9 mouse cellular contexts compared by ENCODE assay signal in the genomic region with DNA sequence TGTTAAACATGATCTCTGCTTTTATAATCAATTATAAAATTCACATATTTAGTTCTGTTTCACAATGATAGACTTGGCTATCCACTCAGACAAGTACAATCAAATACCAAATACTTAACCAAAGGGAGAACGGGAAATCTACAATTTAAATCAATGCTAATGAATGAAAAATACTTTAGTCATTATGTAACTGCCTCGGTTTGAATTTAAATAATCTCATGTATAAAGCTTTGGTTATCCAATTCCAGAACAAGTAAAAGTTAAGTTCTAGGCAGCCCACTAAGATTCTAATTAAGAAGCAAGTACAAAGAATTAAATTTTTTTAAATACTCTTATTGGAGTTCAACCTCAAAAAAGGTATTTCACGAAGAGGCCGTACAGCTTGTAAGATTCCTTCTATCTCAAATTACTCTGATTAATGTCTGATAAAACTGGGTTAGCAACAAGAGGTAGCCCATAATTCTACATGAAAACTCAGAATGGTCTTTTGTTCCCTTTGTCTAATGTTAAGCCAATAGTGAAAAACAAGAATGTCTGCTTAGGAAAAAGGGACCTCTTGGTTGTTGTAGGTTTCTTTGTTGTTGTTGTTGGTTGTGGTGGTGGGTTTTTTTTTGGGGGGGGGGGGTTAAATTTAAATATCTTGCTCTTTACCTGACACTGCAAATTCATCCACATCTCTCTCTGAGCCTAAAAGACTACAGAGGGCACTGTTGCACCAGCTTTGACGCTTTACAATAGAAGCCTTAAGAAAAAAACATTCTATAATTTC. TPM values are rescaled to one million over a fixed set of nuclear protein-coding genes. Genes with fewer than 3 reads are reported as not detected.
DNase-seq lines count a peak whose midpoint lies in the region; ATAC-seq and TF ChIP-seq lines count a peak whose summit lies in the region.
"Had no signal": no experiment of that assay in that cellular context is flagged by ENCODE, and none has a peak within 500 bp of the region (broad histone marks: within the 10 kb centered on the region; RNA-seq: fewer than 3 reads in every experiment).

No protein-coding gene starts in this region.

- H3K4me2 ChIP-seq in liver, embryonic 14.5 days (ENCODE audit: low read depth), result no peak overlapping the region
- no peak overlapping the region for H3K4me2 ChIP-seq in liver, embryonic 11.5 days
- H3K4me2 ChIP-seq in midbrain, embryonic 16.5 days (ENCODE audit: low read length), result no peak overlapping the region
- H3K4me2 ChIP-seq: liver, embryonic 15.5 days had no signal

- H3K4me3 ChIP-seq in liver, embryonic 14.5 days (ENCODE audit: insufficient read depth in 1 of 2, low read depth in 2 of 2, low read length in 2 of 2), result no peak overlapping the region
- no peak overlapping the region for H3K4me3 ChIP-seq in liver, embryonic 11.5 days (ENCODE audit: low read depth, low read length)
- H3K4me3 ChIP-seq in midbrain, embryonic 16.5 days (ENCODE audit: low read depth, low read length), result no peak overlapping the region
- H3K4me3 ChIP-seq: liver, embryonic 15.5 days had no signal

- TF ChIP-seq CTCF in liver, embryonic 14.5 days (IDR thresholded peaks at IDR 0.05; ENCODE audit: low read depth), result 0 out of 2 replicates have a peak, but pooled peaks have one; percentile 9

- peak; percentile 16 for DNase-seq in adrenal gland, postnatal 14 days
- no peak for DNase-seq in adrenal gland, adult 8-10 months
- no peak for DNase-seq in liver, embryonic 14.5 days (ENCODE audit: low read depth in 3 of 3, low spot score in 3 of 3)
- DNase-seq in liver, embryonic 11.5 days (ENCODE audit: low spot score), result no peak
- peak; percentile 23 for DNase-seq in induced T-regulatory cell, adult 2 months (ENCODE audit: low read depth)
- no peak for DNase-seq in thymus, postnatal 4 days

- no peaks in the 10 kb centered on the region for H3K27me3 ChIP-seq in liver, embryonic 14.5 days (ENCODE audit: control insufficient read depth, insufficient read depth, low read length)
- H3K27me3 ChIP-seq in liver, embryonic 11.5 days (replicated peaks; ENCODE audit: control insufficient read depth, insufficient read depth, low read length), result no peaks in the 10 kb centered on the region
- no peaks in the 10 kb centered on the region for H3K27me3 ChIP-seq in midbrain, embryonic 16.5 days (ENCODE audit: control insufficient read depth, insufficient read depth, low read depth, low read length)
- H3K27me3 ChIP-seq: liver, embryonic 15.5 days had no signal

- H3K36me3 ChIP-seq in liver, embryonic 14.5 days (replicated peaks; ENCODE audit: control insufficient read depth, insufficient read depth, low read depth), result no peaks in the 10 kb centered on the region
- H3K36me3 ChIP-seq in liver, embryonic 11.5 days (ENCODE audit: control insufficient read depth, insufficient read depth, low read length), result no peaks in the 10 kb centered on the region
- H3K36me3 ChIP-seq in midbrain, embryonic 16.5 days (ENCODE audit: control insufficient read depth, insufficient read depth, low read length), result no peaks in the 10 kb centered on the region
- H3K36me3 ChIP-seq: liver, embryonic 15.5 days had no signal

- no peak overlapping the region for H3K9ac ChIP-seq in liver, embryonic 14.5 days (replicated peaks)
- no peak overlapping the region for H3K9ac ChIP-seq in liver, embryonic 11.5 days (ENCODE audit: low read depth, low read length)
- no peak overlapping the region for H3K9ac ChIP-seq in midbrain, embryonic 16.5 days (ENCODE audit: low read depth, low read length)
- H3K9ac ChIP-seq: liver, embryonic 15.5 days had no signal

- no peak for TF ChIP-seq EP300 in liver, embryonic 14.5 days (IDR thresholded peaks at IDR 0.05; ENCODE audit: low read depth)

- 59% methylated on average over 5 of the region's 5 CpGs for WGBS in liver, embryonic 14.5 days (ENCODE audit: insufficient replicate concordance)
- 64% methylated on average over 5 of the region's 5 CpGs for WGBS in liver, embryonic 11.5 days
- 25% methylated on average over 5 of the region's 5 CpGs for WGBS in midbrain, embryonic 16.5 days

- H3K9me3 ChIP-seq in liver, embryonic 14.5 days (ENCODE audit: control insufficient read depth, low read length), result no peaks in the 10 kb centered on the region
- no peaks in the 10 kb centered on the region for H3K9me3 ChIP-seq in liver, embryonic 11.5 days (ENCODE audit: control insufficient read depth, low read length)
- no peaks in the 10 kb centered on the region for H3K9me3 ChIP-seq in midbrain, embryonic 16.5 days (replicated peaks; ENCODE audit: control insufficient read depth, low read length, poor library complexity, severe bottlenecking)
- H3K9me3 ChIP-seq: liver, embryonic 15.5 days had no signal

- no peaks in the 10 kb centered on the region for H3K4me1 ChIP-seq in liver, embryonic 14.5 days (replicated peaks; ENCODE audit: control insufficient read depth in 2 of 2, insufficient read depth in 2 of 2, low read length in 1 of 2)
- no peaks in the 10 kb centered on the region; the same call in 1 of the 2 replicates for H3K4me1 ChIP-seq in liver, embryonic 11.5 days (replicated peaks; ENCODE audit: control insufficient read depth, insufficient read depth, low read length)
- H3K4me1 ChIP-seq in midbrain, embryonic 16.5 days (ENCODE audit: control insufficient read depth, insufficient read depth, low read length), result peaks cover 2% of the 10 kb centered on the region; the same call in 1 of the 2 replicates
- H3K4me1 ChIP-seq: liver, embryonic 15.5 days had no signal

- no peak overlapping the region for H3K27ac ChIP-seq in liver, embryonic 14.5 days
- H3K27ac ChIP-seq in liver, embryonic 11.5 days (ENCODE audit: low read depth, low read length), result no peak overlapping the region
- H3K27ac ChIP-seq in midbrain, embryonic 16.5 days (ENCODE audit: low read length), result no peak overlapping the region
- H3K27ac ChIP-seq: liver, embryonic 15.5 days had no signal

- ATAC-seq in liver, embryonic 14.5 days (ENCODE audit: insufficient read depth), result no peak
- no peak for ATAC-seq in liver, embryonic 11.5 days (replicated peaks; ENCODE audit: low FRiP score)
- peak; percentile 84 for ATAC-seq in midbrain, embryonic 16.5 days
- ATAC-seq in erythroid progenitor cell, adult 5-6 weeks (replicated peaks; ENCODE audit: low FRiP score, poor library complexity, severe bottlenecking), result no peak

RNA-seq across cellular contexts. Expression of gene Dph6, which starts 32.8 kb away (rescaled TPM):
- 14.5 and 15.6 TPM in 2 replicates for total RNA-seq in adrenal gland, postnatal 14 days (2021)
- total RNA-seq in adrenal gland, adult 8-10 months (2022), result 10 to 100 TPM; 18.2 to 29.0 (median 22.1) TPM
- polyA plus RNA-seq in liver, embryonic 14.5 days (2012; rRNA removed), result 5.5 and 5.6 TPM in 2 replicates
- polyA plus RNA-seq in liver, embryonic 14.5 days (2014; fragmentation: Nextera tagmentation; extraction: Ambion mirVana), result 6.1 and 7.1 TPM in 2 replicates
- 27.5 and 27.7 TPM in 2 replicates for polyA plus RNA-seq in liver, embryonic 11.5 days (2014; fragmentation: Nextera tagmentation; extraction: Ambion mirVana)
- 14.2 and 16.9 TPM in 2 replicates for polyA plus RNA-seq in midbrain, embryonic 16.5 days (2015; fragmentation: Nextera tagmentation; extraction: Ambion mirVana)
- 1.4 and 26.0 TPM in 2 replicates for total RNA-seq in erythroid progenitor cell, adult 5-6 weeks (2015; ENCODE audit: low replicate concordance)
- 0.53 and 2.2 TPM in 2 replicates for total RNA-seq in erythroid progenitor cell, adult 5-6 weeks (2017; ENCODE audit: low replicate concordance)

Comparison
In these comparisons a context has a peak if more than half of its experiments do, and no peak if none do; other contexts are left out.
1. DNase-seq: peak in adrenal gland, postnatal 14 days (single experiment) and induced T-regulatory cell, adult 2 months (single experiment); none in adrenal gland, adult 8-10 months (single experiment), liver, embryonic 14.5 days (0 of 3), liver, embryonic 11.5 days (single experiment) and thymus, postnatal 4 days (single experiment).